Mouse (Mus musculus) C2C12 (cell line): ENCODE results near the gene Mcrip2. TPM values are rescaled to one million over a fixed set of nuclear protein-coding genes. Genes with fewer than 3 reads are reported as not detected.

Source experiments
- H3K27me3 ChIP-seq: one replicate; pipeline ENCODE4 v1.6.1; 2011; ENCODE audit not compliant: control insufficient read depth, insufficient read depth, insufficient read length
- H3K36me3 ChIP-seq: one replicate; pipeline ENCODE4 v1.6.1; 2011; ENCODE audit not compliant: control insufficient read depth, insufficient read depth
- H3K4me3 ChIP-seq: one replicate; pipeline ENCODE4 v1.5.1; 2011; ENCODE audit warnings: mild to moderate bottlenecking, control low read depth; ENCODE audit not compliant: poor library complexity, insufficient read depth, severe bottlenecking
- H3K79me2 ChIP-seq: one replicate; pipeline ENCODE4 v1.6.1; 2011; ENCODE audit not compliant: control insufficient read depth, insufficient read depth
- H3K79me3 ChIP-seq: one replicate; pipeline ENCODE4 v1.6.1; 2011; ENCODE audit warnings: low read depth, control low read depth
- H3ac ChIP-seq: one replicate; pipeline ENCODE3; 2011; ENCODE audit warnings: low read depth; ENCODE audit not compliant: control insufficient read depth, insufficient read length
- CEBPB ChIP-seq: IDR thresholded peaks from one replicate; pipeline ENCODE4 v1.6.1; 2011; ENCODE audit warnings: low read depth, mild to moderate bottlenecking, control low read depth, moderate library complexity
- CTCF ChIP-seq: IDR thresholded peaks from one replicate; pipeline ENCODE4 v1.5.1; 2011; ENCODE audit not compliant: control insufficient read depth, insufficient read depth, insufficient read length
- FOSL1 ChIP-seq: IDR thresholded peaks from one replicate; pipeline ENCODE4 v1.8.0; 2011; ENCODE audit warnings: mild to moderate bottlenecking, low read length; ENCODE audit not compliant: poor library complexity, insufficient read depth, severe bottlenecking
- MAX ChIP-seq: IDR thresholded peaks from one replicate; pipeline ENCODE4 v1.6.1; 2011; ENCODE audit warnings: mild to moderate bottlenecking, control low read depth
- MYOD1 ChIP-seq: IDR thresholded peaks from one replicate; pipeline ENCODE4 v1.6.1; 2011; ENCODE audit warnings: low read depth; ENCODE audit not compliant: control insufficient read depth, insufficient read length
- MYOG ChIP-seq: IDR thresholded peaks from one replicate; pipeline ENCODE4 v1.6.1; 2011; ENCODE audit not compliant: control insufficient read depth, insufficient read length; ENCODE audit errors: extremely low read depth
- USF1 ChIP-seq: IDR thresholded peaks from one replicate; pipeline ENCODE4 v1.6.1; 2011; ENCODE audit warnings: low read depth, mild to moderate bottlenecking, control low read depth, moderate library complexity
- polyA plus RNA-seq: library from polyadenylated mRNA; unstranded; fragments of >200 nt; fragmentation: generic; extraction: Trizol; gene quantifications from one replicate; pipeline ENCODE4 v1.2.1, GENCODE M21; 2012; ENCODE audit warnings: missing spikeins

Mcrip2 gene
- polyA plus RNA-seq, 1 experiment, result 36.3 TPM

DNA sequence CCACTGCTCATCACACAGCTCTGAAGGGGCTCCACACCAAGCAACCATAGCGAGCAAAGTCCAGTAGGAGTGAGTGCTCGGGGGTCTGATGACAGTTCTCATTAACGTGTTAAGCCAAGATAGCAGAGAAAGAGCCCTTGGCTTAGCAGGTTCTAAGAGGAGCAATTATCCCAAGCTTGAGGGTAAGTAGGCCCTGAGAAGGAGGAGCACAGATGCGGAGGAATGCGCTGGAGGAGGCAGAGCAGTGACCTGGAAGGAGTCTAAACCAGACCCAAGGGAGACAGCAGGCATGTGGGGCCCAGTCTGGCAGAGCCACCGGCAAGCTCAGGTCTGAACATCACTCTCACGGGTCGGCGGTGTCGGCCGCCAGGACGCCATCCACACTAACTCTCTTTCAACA lies 27.3 kb upstream of the Mcrip2 start:
- Histone ChIP-seq H3K27me3 (no peaks in the 10 kb centered on the region), H3ac (no peak overlapping the region), H3K36me3 (peaks cover 2% of the 10 kb centered on the region), H3K79me3 (peaks cover 3% of the 10 kb centered on the region), H3K79me2 (peaks cover 6% of the 10 kb centered on the region), H3K4me3 (no peak overlapping the region)
- TF ChIP-seq MYOD1, result no peak
- no peak for TF ChIP-seq MYOG
- no peak for TF ChIP-seq USF1
- TF ChIP-seq MAX, result no peak
- TF ChIP-seq FOSL1, result no peak
- no peak for TF ChIP-seq CTCF
- TF ChIP-seq CEBPB, result no peak

DNA sequence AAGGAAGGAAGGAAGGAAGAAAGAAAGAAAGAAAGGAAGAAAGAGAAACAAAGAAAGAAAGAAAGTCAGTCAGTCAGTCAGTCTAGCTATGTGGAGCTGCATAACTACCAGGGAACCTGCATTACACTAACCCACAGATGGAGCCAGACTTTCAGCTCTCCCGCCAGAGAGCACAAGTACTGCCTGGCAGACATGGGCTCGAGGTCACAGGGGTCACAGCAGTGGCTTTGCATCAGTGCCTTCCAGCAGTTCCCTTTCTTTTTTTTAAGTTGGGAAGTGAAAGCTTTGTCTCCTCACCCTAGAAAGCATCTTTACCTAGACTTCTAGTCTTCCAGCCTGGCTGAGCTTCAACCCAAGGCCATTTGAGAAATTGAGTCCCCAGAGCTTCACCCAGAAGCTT lies 26.9 kb upstream of the Mcrip2 start:
- Histone ChIP-seq H3ac (no peak overlapping the region), H3K4me3 (no peak overlapping the region), H3K36me3 (peaks cover 2% of the 10 kb centered on the region), H3K79me2 (peaks cover 6% of the 10 kb centered on the region), H3K79me3 (no peaks in the 10 kb centered on the region), H3K27me3 (no peaks in the 10 kb centered on the region)
- no peak for TF ChIP-seq FOSL1
- TF ChIP-seq USF1, result no peak
- TF ChIP-seq MAX, result no peak
- no peak for TF ChIP-seq MYOD1
- no peak for TF ChIP-seq CTCF
- TF ChIP-seq CEBPB, result no peak
- no peak for TF ChIP-seq MYOG

DNA sequence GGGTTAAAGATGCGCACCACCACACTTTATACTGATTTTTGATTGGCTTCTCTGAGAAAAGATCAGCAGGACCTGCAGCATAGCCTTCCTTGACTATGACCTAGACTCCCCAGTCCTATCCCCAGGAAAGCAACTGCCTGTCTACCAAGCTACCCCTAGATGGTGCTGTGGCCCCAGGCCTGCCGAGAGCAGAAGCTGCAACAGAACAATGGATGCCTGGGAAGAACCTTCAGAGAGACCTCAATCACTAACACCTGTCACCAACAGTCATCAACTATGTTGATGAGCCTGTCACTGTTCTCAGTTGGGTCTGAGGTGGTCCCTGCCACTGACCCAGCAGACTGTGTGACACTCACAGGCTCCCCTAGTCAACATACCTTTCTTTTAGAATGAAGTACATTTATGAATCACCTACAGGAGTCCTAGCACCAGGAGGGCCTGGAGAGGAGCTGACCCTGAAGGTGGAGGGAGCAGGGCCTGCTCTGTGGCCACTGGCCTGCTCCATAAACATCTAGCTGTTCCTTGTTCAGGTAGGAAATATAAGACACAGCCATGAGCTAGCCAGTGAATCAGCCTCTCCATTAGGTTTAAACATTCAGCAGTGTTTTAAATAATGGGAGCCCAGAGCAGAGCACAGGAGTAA lies 25.5 kb upstream of the Mcrip2 start:
- no peak overlapping the region for H3ac ChIP-seq
- TF ChIP-seq CTCF, result peak; percentile 78
- no peak for TF ChIP-seq FOSL1
- TF ChIP-seq MYOD1, result peak; percentile 81
- TF ChIP-seq CEBPB, result no peak
- no peaks in the 10 kb centered on the region for H3K27me3 ChIP-seq
- H3K79me3 ChIP-seq, result no peaks in the 10 kb centered on the region
- peaks cover 6% of the 10 kb centered on the region for H3K79me2 ChIP-seq
- H3K4me3 ChIP-seq, result no peak overlapping the region
- no peaks in the 10 kb centered on the region for H3K36me3 ChIP-seq

DNA sequence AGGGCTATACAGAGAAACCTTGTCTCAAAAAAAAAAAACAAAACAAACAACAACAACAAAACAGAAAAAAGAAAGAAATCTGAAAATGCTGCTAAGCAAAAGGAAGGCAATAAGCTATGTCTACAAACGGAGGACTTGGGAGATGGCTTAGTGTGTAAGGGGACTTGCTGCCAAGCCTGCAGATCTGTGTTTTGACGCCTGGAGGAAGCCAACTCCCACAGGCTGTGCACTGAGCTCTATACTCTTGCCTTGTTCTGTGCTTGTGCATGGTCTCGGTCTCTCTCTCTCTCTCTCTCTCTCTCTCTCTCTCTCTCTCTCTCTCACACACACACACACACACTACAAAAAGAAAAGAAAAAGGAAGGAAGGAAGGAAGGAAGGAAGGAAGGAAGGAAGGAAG lies 20.3 kb upstream of the Mcrip2 start:
- H3K27me3 ChIP-seq, result no peaks in the 10 kb centered on the region
- H3K4me3 ChIP-seq, result no peak overlapping the region
- H3K79me3 ChIP-seq, result no peaks in the 10 kb centered on the region
- H3K36me3 ChIP-seq, result peaks cover 2% of the 10 kb centered on the region
- no peak overlapping the region for H3ac ChIP-seq
- TF ChIP-seq CTCF (no peak), MAX (no peak), MYOG (no peak), CEBPB (no peak), FOSL1 (no peak), MYOD1 (no peak), USF1 (no peak)
- H3K79me2 ChIP-seq, result peaks cover 5% of the 10 kb centered on the region

DNA sequence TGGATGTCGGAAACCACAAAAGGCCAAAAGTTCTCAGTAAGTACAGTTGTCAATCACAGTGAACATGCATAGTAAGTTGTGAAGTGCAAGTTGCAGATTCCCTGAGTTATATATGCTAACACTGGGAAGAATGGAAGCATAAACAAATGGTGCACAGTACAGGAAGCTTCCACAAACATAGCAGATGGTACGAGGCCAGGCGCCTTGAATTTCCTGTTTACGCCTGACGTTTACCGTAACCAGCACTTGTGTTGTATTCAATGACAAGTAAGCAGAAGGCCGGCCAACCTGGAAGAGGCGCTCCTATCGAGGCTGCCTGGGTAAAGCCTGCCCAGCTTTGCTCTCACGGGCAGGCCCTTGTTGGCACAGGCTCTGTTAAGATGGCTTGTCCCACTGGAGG lies 18.9 kb upstream of the Mcrip2 start:
- no peaks in the 10 kb centered on the region for H3K79me3 ChIP-seq
- H3ac ChIP-seq, result no peak overlapping the region
- no peaks in the 10 kb centered on the region for H3K79me2 ChIP-seq
- H3K4me3 ChIP-seq, result no peak overlapping the region
- H3K27me3 ChIP-seq, result no peaks in the 10 kb centered on the region
- TF ChIP-seq FOSL1 (no peak), CEBPB (no peak), MYOD1 (no peak), MAX (no peak), USF1 (no peak), CTCF (no peak), MYOG (no peak)
- peaks cover 8% of the 10 kb centered on the region for H3K36me3 ChIP-seq

DNA sequence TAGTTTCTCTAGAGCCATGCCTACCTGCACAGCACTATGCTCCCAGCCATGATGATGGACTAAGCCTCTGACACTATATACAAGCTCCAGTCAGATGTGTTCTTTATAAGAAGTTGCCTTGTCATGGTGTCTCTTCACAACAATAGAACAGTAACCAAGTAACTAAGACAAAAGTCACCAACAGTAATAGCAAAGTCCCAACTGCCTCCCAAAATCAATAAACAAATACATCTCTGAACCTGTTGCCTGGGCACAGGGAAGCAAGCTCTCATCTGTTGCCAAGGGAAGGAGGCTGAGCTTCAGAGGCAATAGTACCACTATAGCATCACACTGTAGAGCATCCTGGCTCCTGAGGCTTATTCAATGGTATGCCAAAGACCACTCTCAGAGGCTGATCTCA lies 18.2 kb upstream of the Mcrip2 start:
- H3K36me3 ChIP-seq, result peaks cover 8% of the 10 kb centered on the region
- no peak overlapping the region for H3K4me3 ChIP-seq
- H3K79me2 ChIP-seq, result no peaks in the 10 kb centered on the region
- TF ChIP-seq MAX (no peak), MYOG (no peak), FOSL1 (no peak), MYOD1 (no peak), USF1 (no peak), CEBPB (no peak), CTCF (no peak)
- H3K27me3 ChIP-seq, result no peaks in the 10 kb centered on the region
- H3K79me3 ChIP-seq, result no peaks in the 10 kb centered on the region
- no peak overlapping the region for H3ac ChIP-seq

DNA sequence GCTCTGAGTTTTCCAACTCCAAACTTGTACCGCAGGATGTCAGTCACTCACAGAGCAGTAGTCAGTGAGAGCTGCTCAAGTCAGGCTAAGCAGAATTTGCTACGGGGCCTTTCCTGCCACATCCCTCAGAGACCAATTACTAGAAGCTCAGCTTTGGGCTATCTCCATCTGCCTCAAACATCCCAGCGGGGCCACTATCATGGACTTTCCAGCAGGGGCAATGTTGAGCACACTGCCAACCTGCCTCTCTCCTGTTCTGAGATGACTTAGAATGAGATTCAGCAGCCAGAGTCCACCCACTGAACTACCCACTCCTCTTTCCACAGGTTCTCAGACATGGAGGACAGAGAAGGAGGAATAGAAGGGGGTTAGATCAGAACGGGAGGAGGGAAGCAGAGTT lies 17.1 kb upstream of the Mcrip2 start:
- peaks cover 13% of the 10 kb centered on the region for H3K36me3 ChIP-seq
- H3ac ChIP-seq, result no peak overlapping the region
- H3K79me3 ChIP-seq, result no peaks in the 10 kb centered on the region
- H3K4me3 ChIP-seq, result no peak overlapping the region
- H3K79me2 ChIP-seq, result no peaks in the 10 kb centered on the region
- H3K27me3 ChIP-seq, result no peaks in the 10 kb centered on the region
- TF ChIP-seq MYOG (no peak), CEBPB (no peak), FOSL1 (no peak), USF1 (no peak), MYOD1 (no peak), MAX (no peak), CTCF (no peak)
